Mouse (Mus musculus) MEL (cell line): ENCODE data around the gene Manba.

Experiments used
- CTCF ChIP-seq, 3 experiments: IDR thresholded peaks in 2 of 3; conservative IDR thresholded peaks in 1 of 3; 2 replicates each; pipeline ENCODE4 v1.5.1; 2011 to 2012; ENCODE audit warnings: low read length in 3 of 3, low read depth in 2 of 3, mild to moderate bottlenecking in 2 of 3, improper control_type of control experiment in 1 of 3, inconsistent platforms in 1 of 3, mixed read lengths in 1 of 3, moderate library complexity in 1 of 3; ENCODE audit not compliant: control insufficient read depth in 1 of 3, insufficient read depth in 1 of 3, poor library complexity in 1 of 3, severe bottlenecking in 1 of 3
- E2F4 ChIP-seq: IDR thresholded peaks from 2 replicates; pipeline ENCODE4 v1.6.1; 2011; ENCODE audit warnings: low read depth, low read length, improper control_type of control experiment, borderline replicate concordance
- ELF1 ChIP-seq: IDR thresholded peaks from 2 replicates; pipeline ENCODE4 v1.6.1; 2014; ENCODE audit warnings: low read depth, mild to moderate bottlenecking, inconsistent platforms, low read length, improper control_type of control experiment, moderate library complexity
- ETS1 ChIP-seq: IDR thresholded peaks from 2 replicates; pipeline ENCODE4 v1.6.1; 2012; ENCODE audit warnings: low read depth, mild to moderate bottlenecking, inconsistent platforms, low read length, improper control_type of control experiment, moderate library complexity
- JUND ChIP-seq: IDR thresholded peaks from 2 replicates; pipeline ENCODE4 v1.6.1; 2011; ENCODE audit warnings: low read depth, mild to moderate bottlenecking, improper control_type of control experiment, low read length
- MAFK ChIP-seq: IDR thresholded peaks from 2 replicates; pipeline ENCODE4 v1.6.1; 2011; ENCODE audit warnings: low read depth, mild to moderate bottlenecking, low read length, improper control_type of control experiment, borderline replicate concordance
- MXI1 ChIP-seq: IDR thresholded peaks from 2 replicates; pipeline ENCODE4 v1.6.1; 2011; ENCODE audit warnings: mild to moderate bottlenecking, low read depth, low read length, improper control_type of control experiment
- POLR2A ChIP-seq, 2 experiments: IDR thresholded peaks; 2 replicates each; pipeline ENCODE4 v1.6.1; 2011 to 2012; ENCODE audit warnings: low read length in 2 of 2, mild to moderate bottlenecking in 2 of 2, control low read depth in 1 of 2, improper control_type of control experiment in 1 of 2, low read depth in 1 of 2, moderate library complexity in 1 of 2; ENCODE audit not compliant: control insufficient read depth in 1 of 2, insufficient read depth in 1 of 2, poor library complexity in 1 of 2
- POLR2AphosphoS5 ChIP-seq: IDR thresholded peaks from 2 replicates; pipeline ENCODE4 v1.6.1; 2012; ENCODE audit warnings: low read depth, borderline replicate concordance, mild to moderate bottlenecking, inconsistent platforms, low read length, moderate library complexity, mixed read lengths
- RCOR1 ChIP-seq: IDR thresholded peaks from 2 replicates; pipeline ENCODE4 v1.6.1; 2012; ENCODE audit warnings: low read depth, mild to moderate bottlenecking, inconsistent platforms, low read length, improper control_type of control experiment
- SIN3A ChIP-seq: IDR thresholded peaks from 2 replicates; pipeline ENCODE4 v1.6.1; 2012; ENCODE audit warnings: low read length, improper control_type of control experiment, inconsistent platforms
- SMC3 ChIP-seq: IDR thresholded peaks from 2 replicates; pipeline ENCODE4 v1.6.1; 2011; ENCODE audit warnings: low read depth, low read length, improper control_type of control experiment
- USF1 ChIP-seq: IDR thresholded peaks from 2 replicates; pipeline ENCODE4 v1.6.1; 2014; ENCODE audit warnings: low read depth, mild to moderate bottlenecking, inconsistent platforms, low read length, improper control_type of control experiment, moderate library complexity
- ZKSCAN1 ChIP-seq: IDR thresholded peaks from 2 replicates; pipeline ENCODE4 v1.6.1; 2012; ENCODE audit warnings: low read depth, mild to moderate bottlenecking, inconsistent platforms, low read length, improper control_type of control experiment, moderate library complexity

DNA sequence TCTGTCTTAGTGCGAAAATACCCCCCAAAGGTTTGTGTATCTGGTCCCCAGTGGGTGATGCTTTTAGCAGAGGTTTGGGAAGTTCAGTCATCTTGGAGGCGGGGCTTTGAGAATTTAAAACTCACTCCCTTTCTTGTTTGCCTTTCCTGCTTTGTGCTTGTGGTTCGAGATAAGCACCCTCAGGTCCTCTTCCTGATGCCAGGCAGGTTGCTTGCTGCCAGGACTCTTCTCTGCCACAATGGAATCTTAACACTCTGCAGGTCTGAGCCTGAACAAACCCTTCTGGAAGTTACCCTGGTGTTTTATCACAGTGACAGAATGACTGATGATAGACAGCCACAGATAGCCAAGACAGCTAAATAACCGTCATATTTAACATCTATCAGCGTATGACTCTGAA is 83.2 kb downstream of the Manba start:
- TF ChIP-seq CTCF (IDR thresholded peaks at IDR 0.05 in 2 of 3, conservative IDR thresholded peaks at IDR 0.05 in 1 of 3; ENCODE audit: control insufficient read depth in 1 of 3, insufficient read depth in 1 of 3, low read depth in 2 of 3, low read length in 3 of 3, poor library complexity in 1 of 3, severe bottlenecking in 1 of 3) (no peak), JUND (no peak), SIN3A (no peak), POLR2A (IDR thresholded peaks at IDR 0.05; ENCODE audit: control insufficient read depth in 1 of 2, insufficient read depth in 1 of 2, low read depth in 1 of 2, low read length in 2 of 2, poor library complexity in 1 of 2) (no peak), E2F4 (no peak), SMC3 (no peak), ZKSCAN1 (no peak), POLR2AphosphoS5 (no peak), MXI1 (no peak), USF1 (no peak), ETS1 (no peak), RCOR1 (no peak), MAFK (no peak), ELF1 (no peak)
